Mouse (Mus musculus) limb, embryonic 11.5 days (tissue): ENCODE data around the gene Slc7a11. TPM values are rescaled to one million over a fixed set of nuclear protein-coding genes. Genes with fewer than 3 reads are reported as not detected.

ENCODE experiments used
- ATAC-seq: fragments of 200-750 bp; cut with Nextera tagmentation; 2 replicates; pipeline ENCODE4 v1.8.0; 2017; ENCODE audit warnings: low read depth; ENCODE audit not compliant: insufficient number of reproducible peaks, low FRiP score, low TSS enrichment
- DNase-seq: peaks from one replicate; pipeline ENCODE4 v3.0.0-alpha.2; 2015; ENCODE audit warnings: low spot score
- H3K27ac ChIP-seq: fragments of 300-500 bp; sonication (generic); replicated peaks from 2 replicates; pipeline ENCODE4 v1.5.1; 2014; ENCODE audit warnings: low read depth, mild to moderate bottlenecking, low read length
- H3K27me3 ChIP-seq: fragments of 300-500 bp; sonication (generic); 2 replicates; pipeline ENCODE4 v1.6.1; 2014; ENCODE audit warnings: mild to moderate bottlenecking, low read length, mixed read lengths; ENCODE audit not compliant: control insufficient read depth, insufficient read depth
- H3K36me3 ChIP-seq: fragments of 300-500 bp; sonication (generic); 2 replicates; pipeline ENCODE4 v1.6.1; 2014; ENCODE audit warnings: mild to moderate bottlenecking, low read length, moderate library complexity, mixed read lengths; ENCODE audit not compliant: control insufficient read depth, insufficient read depth
- H3K4me1 ChIP-seq: fragments of 300-500 bp; sonication (generic); 2 replicates; pipeline ENCODE4 v1.6.1; 2014; ENCODE audit warnings: low read length, mixed read lengths; ENCODE audit not compliant: control insufficient read depth, insufficient read depth
- H3K4me2 ChIP-seq: fragments of 300-500 bp; sonication (generic); 2 replicates; pipeline ENCODE4 v1.6.1; 2014; ENCODE audit warnings: low read depth, mild to moderate bottlenecking, moderate library complexity; ENCODE audit not compliant: severe bottlenecking
- H3K4me3 ChIP-seq: fragments of 300-500 bp; sonication (generic); 2 replicates; pipeline ENCODE4 v1.5.1; 2014; ENCODE audit warnings: low read depth, low read length
- H3K9ac ChIP-seq: fragments of 300-500 bp; sonication (generic); 2 replicates; pipeline ENCODE4 v1.6.1; 2014; ENCODE audit warnings: mild to moderate bottlenecking, low read length
- H3K9me3 ChIP-seq: fragments of 300-500 bp; sonication (generic); 2 replicates; pipeline ENCODE4 v1.6.1; 2016; ENCODE audit warnings: low read length; ENCODE audit not compliant: control insufficient read depth
- WGBS: fragments of 180-500 bp; shearing (Covaris S2); extraction: QIAGEN DNeasy Blood & Tissue Kit; methylation state at CpG from one replicate; pipeline ENCODE4 v1.1.7; 2014; 5-methylcytosine and 5-hydroxymethylcytosine counted together
- polyA plus RNA-seq: library from polyadenylated mRNA; unstranded; fragments of >200 nt; fragmentation: Nextera tagmentation; extraction: Ambion mirVana; gene quantifications from 2 replicates; pipeline ENCODE4 v1.2.1, GENCODE M21; 2014

The Slc7a11 gene
- polyA plus RNA-seq, 1 experiment from 2014 or later, result 4.4 TPM

DNA sequence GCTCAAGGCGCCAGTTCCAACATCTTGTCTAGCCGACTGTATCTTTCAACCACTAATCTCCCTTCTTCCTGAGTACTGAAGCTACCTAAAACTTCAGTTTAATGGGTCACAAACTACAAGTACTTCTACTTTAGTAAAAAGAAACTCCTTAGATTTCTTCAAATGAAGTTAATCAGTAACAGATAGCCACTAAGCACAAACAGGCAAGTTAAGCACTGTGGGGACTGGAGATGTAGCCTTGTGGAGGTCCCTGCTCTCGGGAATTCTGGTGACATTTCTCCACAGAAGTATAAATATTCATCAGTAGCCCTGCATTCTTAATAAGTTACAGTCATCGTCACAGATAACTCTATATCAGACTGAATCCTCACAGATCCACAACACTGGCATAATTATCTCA is 9.6 kb downstream of the Slc7a11 start:
- ATAC-seq, result no peak

DNA sequence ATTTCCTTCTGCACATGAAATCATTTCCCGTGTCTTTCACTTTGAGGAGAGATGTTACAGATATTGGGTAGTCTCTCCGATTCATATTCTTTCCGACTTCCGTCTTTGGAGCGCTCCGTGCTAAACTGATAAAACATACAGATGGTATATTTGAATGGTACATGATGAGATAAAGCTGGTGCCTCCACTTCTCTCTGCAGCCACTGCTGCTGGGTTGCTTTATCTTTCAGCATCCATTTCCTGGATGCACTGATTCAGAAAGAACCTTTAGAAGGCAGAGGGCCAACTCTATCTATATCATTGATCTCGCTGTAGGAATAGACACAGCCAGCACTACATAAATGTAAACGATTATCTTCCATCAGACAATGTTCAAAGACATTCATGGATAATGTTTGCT is 12.6 kb downstream of the Slc7a11 start:
- Histone ChIP-seq H3K9ac (no peak overlapping the region), H3K27ac (no peak overlapping the region), H3K36me3 (no peaks in the 10 kb centered on the region), H3K4me3 (no peak overlapping the region), H3K27me3 (no peaks in the 10 kb centered on the region), H3K9me3 (no peaks in the 10 kb centered on the region), H3K4me1 (0 out of 2 replicates have a peak, but pooled peaks cover 2% of the 10 kb centered on the region), H3K4me2 (no peak overlapping the region)
- ATAC-seq, result no peak
- no peak for DNase-seq
- WGBS, result 94% methylated on average over 8 of the region's 8 CpGs

More for the DNA sequence above, 9.6 kb downstream of the Slc7a11 start:
- H3K4me3 ChIP-seq, result no peak overlapping the region
- WGBS, result 47% methylated on average over 4 of the region's 4 CpGs
- no peak overlapping the region for H3K27ac ChIP-seq
- no peak for DNase-seq
- no peak overlapping the region for H3K4me2 ChIP-seq
- H3K4me1 ChIP-seq, result 0 out of 2 replicates have a peak, but pooled peaks cover 2% of the 10 kb centered on the region
- H3K36me3 ChIP-seq, result no peaks in the 10 kb centered on the region
- H3K9me3 ChIP-seq, result no peaks in the 10 kb centered on the region
- no peak overlapping the region for H3K9ac ChIP-seq
- no peaks in the 10 kb centered on the region for H3K27me3 ChIP-seq

DNA sequence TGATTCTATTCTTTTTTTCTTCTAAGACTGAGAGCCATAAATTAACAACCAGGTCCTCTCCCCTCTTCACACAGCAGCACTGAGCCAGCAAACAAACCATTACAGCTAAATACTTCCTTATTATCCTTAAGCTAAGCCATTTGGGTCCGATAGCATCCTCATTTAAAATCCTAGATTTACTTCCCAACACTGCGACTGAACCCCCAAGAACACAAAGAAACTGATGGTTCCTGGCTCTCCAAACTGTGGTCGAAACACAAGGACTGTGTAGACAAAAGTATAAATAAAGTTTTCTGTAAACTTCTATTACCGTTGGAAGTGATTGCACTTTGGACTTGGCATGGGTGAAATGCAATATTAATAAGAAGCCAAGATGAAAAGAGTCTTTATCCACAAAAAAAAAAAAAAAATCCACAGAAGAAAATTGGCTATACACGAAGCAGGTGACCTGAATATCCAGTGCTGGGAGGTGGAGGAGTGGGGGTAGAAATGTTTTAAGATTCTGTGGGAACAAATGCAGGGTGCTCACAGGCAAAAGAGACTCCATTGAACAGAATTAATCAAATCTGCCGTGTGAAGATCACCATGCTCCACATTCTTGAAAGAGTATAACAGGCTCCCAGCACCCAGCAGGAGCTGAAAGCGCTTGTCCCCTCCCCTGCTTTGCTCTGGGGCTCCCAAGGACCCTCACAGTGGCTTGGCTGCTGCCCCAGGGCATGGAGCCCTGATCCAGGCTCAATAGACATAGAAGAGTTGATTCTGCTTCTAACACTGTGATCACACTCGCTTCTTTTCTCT is 21.7 kb downstream of the Slc7a11 start:
- Histone ChIP-seq H3K4me1 (no peaks in the 10 kb centered on the region), H3K36me3 (no peaks in the 10 kb centered on the region), H3K4me3 (no peak overlapping the region), H3K4me2 (no peak overlapping the region), H3K27ac (no peak overlapping the region), H3K27me3 (no peaks in the 10 kb centered on the region), H3K9me3 (no peaks in the 10 kb centered on the region), H3K9ac (no peak overlapping the region)
- DNase-seq, result no peak
- 74% methylated on average over 8 of the region's 8 CpGs for WGBS
- ATAC-seq, result no peak

DNA sequence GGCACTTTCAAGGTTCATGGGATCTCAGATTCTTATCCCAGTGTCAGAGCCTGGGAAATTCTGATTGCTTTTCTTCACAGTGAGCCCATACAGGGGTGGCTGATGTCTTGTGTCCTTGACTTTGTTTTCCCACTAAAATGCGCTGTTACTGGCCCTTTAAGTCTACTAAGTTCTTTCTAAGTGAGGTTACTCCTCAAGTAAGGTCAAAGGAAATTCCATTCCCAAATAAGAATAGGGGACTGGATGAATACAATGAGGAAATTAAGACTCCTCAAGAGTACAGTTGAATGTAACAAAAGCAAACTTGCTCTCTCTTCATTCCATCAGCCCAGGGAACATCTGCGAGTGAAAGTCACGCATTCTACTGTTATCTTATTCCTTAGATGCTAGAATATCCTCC is 24.3 kb downstream of the Slc7a11 start:
- H3K27ac ChIP-seq, result no peak overlapping the region
- no peaks in the 10 kb centered on the region for H3K4me1 ChIP-seq
- H3K36me3 ChIP-seq, result no peaks in the 10 kb centered on the region
- H3K9ac ChIP-seq, result no peak overlapping the region
- WGBS, result 95% methylated on average over 3 of the region's 3 CpGs
- no peaks in the 10 kb centered on the region for H3K9me3 ChIP-seq
- H3K4me2 ChIP-seq, result no peak overlapping the region
- ATAC-seq, result no peak
- no peak overlapping the region for H3K4me3 ChIP-seq
- H3K27me3 ChIP-seq, result no peaks in the 10 kb centered on the region
- no peak for DNase-seq

DNA sequence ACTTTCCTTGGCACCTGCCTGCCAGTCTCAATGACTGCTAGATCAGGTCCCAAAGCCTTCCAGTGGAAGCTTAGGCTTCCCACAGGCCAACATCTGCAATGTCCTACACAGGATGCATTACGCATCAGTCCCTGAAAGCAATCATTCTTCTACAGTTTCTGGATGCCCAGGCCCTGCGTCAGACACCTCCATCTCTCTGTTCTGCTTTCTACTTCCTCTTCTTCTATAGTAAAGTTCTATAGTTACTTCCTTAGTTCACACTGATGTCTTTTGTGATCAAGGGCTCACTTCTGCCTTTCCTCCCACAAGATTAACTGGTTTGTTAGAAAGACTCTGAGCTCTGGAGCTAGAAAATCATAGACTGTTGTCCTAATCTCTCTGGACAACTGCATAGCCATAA is 36.6 kb downstream of the Slc7a11 start:
- no peak for ATAC-seq
- H3K4me1 ChIP-seq, result no peaks in the 10 kb centered on the region
- H3K27me3 ChIP-seq, result no peaks in the 10 kb centered on the region
- H3K27ac ChIP-seq, result no peak overlapping the region
- no peak for DNase-seq
- 93% methylated on average over 2 of the region's 2 CpGs for WGBS
- H3K9ac ChIP-seq, result no peak overlapping the region
- H3K4me3 ChIP-seq, result no peak overlapping the region
- no peaks in the 10 kb centered on the region for H3K36me3 ChIP-seq
- no peaks in the 10 kb centered on the region for H3K9me3 ChIP-seq
- H3K4me2 ChIP-seq, result no peak overlapping the region

DNA sequence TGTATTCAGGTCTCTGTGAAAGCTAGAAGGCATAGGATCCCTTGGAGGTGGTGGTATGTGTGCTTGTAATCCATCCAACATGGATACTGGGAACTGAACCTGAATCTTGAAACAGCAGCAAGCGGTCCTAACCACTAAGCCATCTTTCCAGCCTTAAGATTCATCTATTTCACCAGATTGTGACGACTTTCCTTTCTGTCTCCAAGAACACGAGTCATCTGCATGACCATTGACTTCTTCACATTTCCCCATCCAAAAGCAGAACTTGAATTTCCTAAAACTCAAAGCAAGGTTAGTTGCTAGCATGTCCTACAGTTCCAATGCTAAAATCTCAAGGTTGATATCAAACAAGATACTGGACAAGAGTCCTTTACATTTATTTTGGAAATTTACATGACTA is 37.5 kb downstream of the Slc7a11 start:
- H3K36me3 ChIP-seq, result no peaks in the 10 kb centered on the region
- H3K4me3 ChIP-seq, result no peak overlapping the region
- ATAC-seq (no peak), DNase-seq (no peak)
- no peaks in the 10 kb centered on the region for H3K9me3 ChIP-seq
- no peaks in the 10 kb centered on the region for H3K4me1 ChIP-seq
- no peaks in the 10 kb centered on the region for H3K27me3 ChIP-seq
- 89% methylated on average over 3 of the region's 3 CpGs for WGBS
- no peak overlapping the region for H3K4me2 ChIP-seq
- H3K27ac ChIP-seq, result no peak overlapping the region
- H3K9ac ChIP-seq, result no peak overlapping the region

DNA sequence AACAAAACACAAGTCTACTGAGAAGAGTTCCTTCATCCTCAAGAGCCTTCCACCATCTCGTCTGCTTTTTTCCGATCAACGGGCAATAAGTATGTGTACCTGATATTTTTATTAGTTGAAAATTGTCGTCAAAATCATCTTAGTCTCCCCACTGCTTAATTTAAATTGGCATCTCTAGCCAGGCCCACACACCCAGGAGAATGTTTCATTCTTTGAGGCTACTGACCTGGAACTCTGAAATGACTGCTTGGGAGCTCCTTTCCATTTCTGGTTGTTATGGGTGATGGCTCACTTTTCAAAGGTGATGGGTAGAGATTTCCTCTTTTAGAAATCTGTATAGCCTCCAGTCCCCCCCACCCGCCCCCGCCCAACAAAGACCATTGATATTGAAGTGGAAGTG is 54.6 kb downstream of the Slc7a11 start:
- Histone ChIP-seq H3K36me3 (no peaks in the 10 kb centered on the region), H3K4me1 (peaks cover 10% of the 10 kb centered on the region; the same call in 1 of the 2 replicates), H3K4me2 (no peak overlapping the region), H3K27ac (no peak overlapping the region), H3K4me3 (no peak overlapping the region), H3K27me3 (no peaks in the 10 kb centered on the region), H3K9ac (no peak overlapping the region), H3K9me3 (no peaks in the 10 kb centered on the region)
- no peak for ATAC-seq
- WGBS, result 90% methylated on average over 6 of the region's 6 CpGs
- no peak for DNase-seq

DNA sequence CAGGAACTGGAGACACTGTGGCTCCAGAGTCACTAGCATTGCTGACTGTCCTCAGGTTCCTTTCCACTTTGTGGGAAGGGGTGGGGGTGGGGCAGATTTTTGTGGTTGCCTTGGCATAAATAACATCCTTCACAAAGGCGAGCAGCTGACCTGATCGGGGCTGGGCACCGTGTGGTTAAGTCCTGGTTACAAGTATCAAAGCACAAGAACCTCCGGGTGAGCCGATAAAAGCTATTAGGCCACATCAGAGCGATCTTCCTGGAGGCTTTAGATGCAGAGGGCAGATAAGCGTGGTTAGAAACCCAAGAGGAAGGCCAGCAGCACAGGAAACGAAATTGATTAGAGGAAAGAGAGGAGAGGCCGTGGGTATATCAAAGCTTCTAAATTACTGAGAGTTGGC is 55.1 kb downstream of the Slc7a11 start:
- no peaks in the 10 kb centered on the region for H3K27me3 ChIP-seq
- H3K4me2 ChIP-seq, result no peak overlapping the region
- H3K4me3 ChIP-seq, result no peak overlapping the region
- peaks cover 10% of the 10 kb centered on the region; the same call in 1 of the 2 replicates for H3K4me1 ChIP-seq
- H3K9ac ChIP-seq, result no peak overlapping the region
- no peaks in the 10 kb centered on the region for H3K36me3 ChIP-seq
- no peak overlapping the region for H3K27ac ChIP-seq
- WGBS, result 25% methylated on average over 9 of the region's 9 CpGs
- DNase-seq (no peak), ATAC-seq (no peak)
- H3K9me3 ChIP-seq, result no peaks in the 10 kb centered on the region
